Mouse (Mus musculus): Measurements from ENCODE around the gene Gpr146.

GRCm38 (mm10) chr5:139387329-139388194 is 10.1 kb downstream of the Gpr146 start:
- TF ChIP-seq CTCF (IDR thresholded peaks at IDR 0.05) (no peak), EP300 (IDR thresholded peaks at IDR 0.05) (no peak)

All from lung, postnatal 0 days (tissue).